Mouse (Mus musculus) heart, embryonic 11.5 days (tissue): ENCODE results near the gene Gm10428. TPM values are rescaled to one million over a fixed set of nuclear protein-coding genes. Genes with fewer than 3 reads are reported as not detected.

ENCODE experiments used
- ATAC-seq: fragments of 200-750 bp; cut with Nextera tagmentation; replicated peaks from 2 replicates; pipeline ENCODE4 v1.8.0; 2017; ENCODE audit warnings: moderate library complexity; ENCODE audit not compliant: insufficient number of reproducible peaks, low FRiP score, low TSS enrichment
- H3K27ac ChIP-seq: fragments of 300-500 bp; sonication (generic); 2 replicates; pipeline ENCODE4 v1.5.1; 2014; ENCODE audit warnings: mild to moderate bottlenecking, low read depth, low read length
- H3K27me3 ChIP-seq: fragments of 300-500 bp; sonication (generic); 2 replicates; pipeline ENCODE4 v1.6.1; 2014; ENCODE audit warnings: mild to moderate bottlenecking, low read length, mixed read lengths; ENCODE audit not compliant: control insufficient read depth, insufficient read depth
- H3K36me3 ChIP-seq: fragments of 300-500 bp; sonication (generic); 2 replicates; pipeline ENCODE4 v1.6.1; 2014; ENCODE audit warnings: mild to moderate bottlenecking, low read length, moderate library complexity, mixed read lengths; ENCODE audit not compliant: control insufficient read depth, insufficient read depth
- H3K4me1 ChIP-seq: fragments of 300-500 bp; sonication (generic); 2 replicates; pipeline ENCODE4 v1.6.1; 2014; ENCODE audit warnings: low read length; ENCODE audit not compliant: control insufficient read depth, insufficient read depth
- H3K4me2 ChIP-seq: fragments of 300-500 bp; sonication (generic); 2 replicates; pipeline ENCODE4 v1.6.1; 2014; ENCODE audit warnings: mild to moderate bottlenecking, moderate library complexity
- H3K4me3 ChIP-seq: fragments of 300-500 bp; sonication (generic); 2 replicates; pipeline ENCODE4 v1.5.1; 2014; ENCODE audit warnings: low read depth, low read length
- H3K9ac ChIP-seq: fragments of 300-500 bp; sonication (generic); 2 replicates; pipeline ENCODE4 v1.6.1; 2014; ENCODE audit warnings: mild to moderate bottlenecking, low read depth, low read length, moderate library complexity
- H3K9me3 ChIP-seq: fragments of 300-500 bp; sonication (generic); replicated peaks from 2 replicates; pipeline ENCODE4 v1.6.1; 2016; ENCODE audit warnings: low read length; ENCODE audit not compliant: control insufficient read depth
- WGBS: fragments of 180-500 bp; shearing (Covaris S2); extraction: QIAGEN DNeasy Blood & Tissue Kit; methylation state at CpG from one replicate; pipeline ENCODE4 v1.1.7; 2014; ENCODE audit not compliant: insufficient replicate concordance; 5-methylcytosine and 5-hydroxymethylcytosine counted together
- polyA plus RNA-seq: library from polyadenylated mRNA; unstranded; fragments of >200 nt; fragmentation: Nextera tagmentation; extraction: Ambion mirVana; gene quantifications from 2 replicates; pipeline ENCODE4 v1.2.1, GENCODE M21; 2014

Gm10428 gene
- polyA plus RNA-seq, 1 experiment from 2014 or later, result not detected

GRCm38 (mm10) chr11:62757143-62757507 is 4.2 kb downstream of the Gm10428 start:
- Histone ChIP-seq H3K4me2 (peak overlapping the region; percentile 57), H3K9ac (no peak overlapping the region), H3K4me3 (peak overlapping the region; percentile 11; the same call in 1 of the 2 replicates), H3K4me1 (no peaks in the 10 kb centered on the region; the same call in 1 of the 2 replicates), H3K27me3 (0 out of 2 replicates have a peak, but pooled peaks cover 8% of the 10 kb centered on the region), H3K9me3 (no peaks in the 10 kb centered on the region), H3K27ac (no peak overlapping the region), H3K36me3 (no peaks in the 10 kb centered on the region)
- peak; percentile 7; the same call in 1 of the 2 replicates for ATAC-seq
- WGBS, result 5% methylated on average over 7 of the region's 7 CpGs

DNA sequence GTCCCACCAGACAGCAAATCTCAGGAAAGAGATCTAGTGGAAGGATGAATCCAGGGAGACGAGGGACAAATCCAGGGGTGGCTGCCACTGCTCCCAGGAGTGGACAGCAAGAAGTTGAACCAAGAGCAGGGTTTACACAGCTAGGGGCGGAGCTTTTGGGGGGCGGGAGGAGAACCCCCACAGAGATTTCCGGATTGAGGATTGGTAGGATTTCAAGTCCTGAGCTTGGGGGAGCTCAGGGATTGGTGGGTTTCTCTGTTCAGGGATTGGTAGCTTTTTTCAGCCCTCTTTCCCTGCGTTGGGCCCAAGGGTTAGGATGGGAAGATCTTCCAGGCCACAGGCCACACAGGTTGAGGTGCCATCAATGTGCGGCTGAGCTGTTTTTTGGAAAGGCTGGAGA is 5.0 kb downstream of the Gm10428 start:
- Histone ChIP-seq H3K27ac (no peak overlapping the region), H3K27me3 (0 out of 2 replicates have a peak, but pooled peaks cover 8% of the 10 kb centered on the region), H3K9ac (no peak overlapping the region), H3K4me1 (no peaks in the 10 kb centered on the region; the same call in 1 of the 2 replicates), H3K36me3 (no peaks in the 10 kb centered on the region), H3K4me2 (no peak overlapping the region), H3K4me3 (no peak overlapping the region), H3K9me3 (no peaks in the 10 kb centered on the region)
- no peak for ATAC-seq
- whole genome bisulfite sequencing, result 60% methylated on average over 6 of the region's 6 CpGs

DNA sequence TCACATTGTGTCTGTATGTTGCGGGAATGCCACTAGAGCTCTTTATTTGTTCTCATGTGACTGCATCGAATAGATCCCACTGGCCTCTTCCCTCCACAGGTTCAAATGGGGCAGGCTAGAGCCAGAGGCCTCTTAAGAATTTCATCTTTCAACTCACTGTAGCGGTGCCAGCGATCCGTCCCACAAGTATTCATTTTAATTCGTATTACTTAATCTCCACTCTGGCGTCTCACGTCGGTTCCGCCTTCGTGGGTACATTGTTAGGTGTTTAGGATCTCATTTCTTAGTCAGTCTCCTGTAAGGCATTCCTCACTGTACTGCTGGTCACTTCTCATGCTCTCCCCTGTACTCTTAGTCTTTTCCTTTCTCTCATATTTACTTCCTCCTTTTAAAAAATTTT is 5.6 kb downstream of the Gm10428 start:
- H3K27me3 ChIP-seq, result 0 out of 2 replicates have a peak, but pooled peaks cover 8% of the 10 kb centered on the region
- WGBS, result 85% methylated on average over 11 of the region's 11 CpGs
- H3K4me2 ChIP-seq, result no peak overlapping the region
- no peaks in the 10 kb centered on the region for H3K36me3 ChIP-seq
- no peaks in the 10 kb centered on the region for H3K9me3 ChIP-seq
- no peak overlapping the region for H3K9ac ChIP-seq
- no peak overlapping the region for H3K27ac ChIP-seq
- no peak overlapping the region for H3K4me3 ChIP-seq
- no peak for ATAC-seq
- H3K4me1 ChIP-seq, result no peaks in the 10 kb centered on the region; the same call in 1 of the 2 replicates

GRCm38 (mm10) chr11:62760755-62761457 is 8.0 kb downstream of the Gm10428 start:
- H3K9me3 ChIP-seq, result no peaks in the 10 kb centered on the region
- H3K4me3 ChIP-seq, result no peak overlapping the region
- H3K9ac ChIP-seq, result no peak overlapping the region
- H3K4me2 ChIP-seq, result no peak overlapping the region
- no peak for ATAC-seq
- no peak overlapping the region for H3K27ac ChIP-seq
- H3K27me3 ChIP-seq, result 0 out of 2 replicates have a peak, but pooled peaks cover 5% of the 10 kb centered on the region
- H3K36me3 ChIP-seq, result no peaks in the 10 kb centered on the region
- 64% methylated on average over 9 of the region's 9 CpGs for WGBS
- no peaks in the 10 kb centered on the region; the same call in 1 of the 2 replicates for H3K4me1 ChIP-seq

GRCm38 (mm10) chr11:62776510-62776909 is 23.6 kb downstream of the Gm10428 start:
- Histone ChIP-seq H3K4me1 (no peaks in the 10 kb centered on the region), H3K27ac (no peak overlapping the region), H3K27me3 (no peaks in the 10 kb centered on the region), H3K4me2 (no peak overlapping the region), H3K36me3 (peaks cover 29% of the 10 kb centered on the region), H3K9me3 (peaks cover 28% of the 10 kb centered on the region), H3K9ac (no peak overlapping the region), H3K4me3 (no peak overlapping the region)
- no peak for ATAC-seq
- 85% methylated on average over 7 of the region's 7 CpGs for WGBS

DNA sequence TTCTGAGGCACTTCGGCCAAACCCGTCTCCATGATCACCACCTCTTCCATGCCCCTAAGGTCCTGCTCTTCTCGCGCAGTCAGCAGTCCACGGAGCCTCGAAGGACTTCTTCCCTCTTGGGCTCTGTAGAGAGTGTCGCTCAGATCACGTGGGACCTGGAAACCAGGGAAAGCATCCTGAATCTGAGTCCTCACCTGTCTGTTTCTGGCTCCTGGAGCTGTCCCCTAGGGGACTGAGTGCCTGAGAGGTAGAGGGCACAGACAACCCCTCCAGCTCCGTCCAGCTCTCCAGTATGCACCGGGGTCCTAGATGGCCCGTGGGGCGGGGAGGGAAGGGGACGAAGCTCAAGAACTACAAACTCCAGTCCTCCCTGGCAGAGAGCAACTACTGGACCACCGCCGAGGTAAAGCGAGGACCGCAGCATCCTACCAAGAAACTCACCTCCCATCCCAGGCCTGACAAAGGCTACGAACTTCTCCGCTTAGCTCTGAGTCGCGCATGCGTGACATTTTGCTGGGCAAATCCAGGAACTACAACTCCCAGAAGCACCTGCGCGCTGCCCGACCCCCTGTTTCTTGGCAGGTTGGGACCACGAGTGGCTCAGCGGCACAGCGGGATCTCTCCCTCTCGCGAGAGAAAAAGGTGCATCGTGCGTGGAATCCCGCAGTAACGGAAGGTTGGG is 36.2 kb downstream of the Gm10428 start, which contains the start of gene Zfp286:
TSS of gene Zfp286 (minus strand) at position 528 of the 682 bp plus-strand sequence.
- H3K9me3 ChIP-seq, result no peaks in the 10 kb centered on the region
- 7% methylated on average over 34 of the region's 34 CpGs for WGBS
- H3K4me1 ChIP-seq, result peaks cover 2% of the 10 kb centered on the region; the same call in 1 of the 2 replicates
- peaks cover 6% of the 10 kb centered on the region; the same call in 1 of the 2 replicates for H3K36me3 ChIP-seq
- peak within 1 kb of the TSS; percentile 60 for H3K4me3 ChIP-seq
- no peak within 1 kb of the TSS for H3K27ac ChIP-seq
- ATAC-seq, result peak; percentile 79
- no peaks in the 10 kb centered on the region for H3K27me3 ChIP-seq
- peak within 1 kb of the TSS; percentile 76 for H3K9ac ChIP-seq
- H3K4me2 ChIP-seq, result peak within 1 kb of the TSS; percentile 76

DNA sequence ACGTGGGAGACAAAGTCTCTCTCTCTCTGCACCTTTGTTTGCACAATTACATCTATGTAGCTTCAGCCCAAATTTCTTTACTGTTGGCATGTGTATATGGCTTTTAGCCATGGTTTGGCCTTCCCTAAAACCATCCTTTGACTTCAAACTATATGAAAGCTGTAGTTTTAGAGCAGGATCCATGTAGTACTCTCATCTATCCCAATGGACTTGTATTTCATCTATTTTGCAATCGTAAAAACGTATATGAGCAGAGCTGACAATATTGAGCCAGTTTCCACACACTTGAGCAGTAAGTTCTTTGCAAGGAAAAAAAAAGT is 36.7 kb downstream of the Gm10428 start:
- Histone ChIP-seq H3K9ac (peak overlapping the region; percentile 76), H3K4me1 (peaks cover 2% of the 10 kb centered on the region; the same call in 1 of the 2 replicates), H3K27ac (no peak overlapping the region), H3K9me3 (no peaks in the 10 kb centered on the region), H3K4me2 (peak overlapping the region; percentile 76), H3K27me3 (no peaks in the 10 kb centered on the region), H3K4me3 (peak overlapping the region; percentile 60), H3K36me3 (peaks cover 1% of the 10 kb centered on the region; the same call in 1 of the 2 replicates)
- no peak for ATAC-seq
- WGBS, result 57% methylated on average over 3 of the region's 3 CpGs
